Mouse (Mus musculus) cerebellum, postnatal 25 days (tissue): ENCODE data around the gene Prkci.

Experiments used
- DNase-seq, 2 experiments: peaks; one replicate each; pipeline ENCODE4 v3.0.0; 2021; ENCODE audit warnings: mixed read lengths in 2 of 2

Gene Prkci

GRCm38 (mm10) chr3:31088789-31089775, 93.5 kb downstream of the Prkci start:
- no peak for DNase-seq

GRCm38 (mm10) chr3:31089956-31090355, 94.4 kb downstream of the Prkci start:
- no peak for DNase-seq

GRCm38 (mm10) chr3:31093196-31093595, 97.6 kb downstream of the Prkci start:
- peak; percentile 27 to 40 for DNase-seq

GRCm38 (mm10) chr3:31093627-31094351, 98.2 kb downstream of the Prkci start:
- peak; percentile 57 to 69 for DNase-seq

GRCm38 (mm10) chr3:31094531-31095178, 99.1 kb downstream of the Prkci start, which contains the start of gene Skil:
TSS of gene Skil (plus strand) at chr3:31095058.
- DNase-seq: peak; percentile 93 to 96

GRCm38 (mm10) chr3:31095179-31095490, 99.6 kb downstream of the Prkci start:
- no peak for DNase-seq

GRCm38 (mm10) chr3:31095491-31096154, 100.1 kb downstream of the Prkci start:
- peak in 1 of 2 experiments; percentile 63 for DNase-seq

GRCm38 (mm10) chr3:31096155-31097101, 100.9 kb downstream of the Prkci start:
- no peak for DNase-seq

- DNase-seq: no peak
These were observed 101.7 kb downstream of the Prkci start for GRCm38 (mm10) chr3:31097102-31097720.

GRCm38 (mm10) chr3:31097976-31098375, 102.4 kb downstream of the Prkci start:
- no peak for DNase-seq

GRCm38 (mm10) chr3:31098556-31098955, 103.0 kb downstream of the Prkci start:
- DNase-seq: no peak

GRCm38 (mm10) chr3:31100026-31100425, 104.5 kb downstream of the Prkci start:
- no peak for DNase-seq

- DNase-seq: no peak
These were observed 105.3 kb downstream of the Prkci start for GRCm38 (mm10) chr3:31100802-31101201.
